Mouse (Mus musculus) spleen, adult 12 weeks (tissue): ENCODE data around the gene Art1.

Experiments used
- DNase-seq: peaks from one replicate; pipeline ENCODE4 v3.0.0; 2022; ENCODE audit warnings: low spot score

The Art1 gene

GRCm38 (mm10) chr7:102109171-102109570 lies 7.6 kb downstream of the Art1 start, which contains the start of gene Art5:
Gene Art5, minus strand, starts transcription at chr7:102109489.
- DNase-seq = no peak

- no peak for DNase-seq
Measured at GRCm38 (mm10) chr7:102109746-102110145, 8.2 kb downstream of the Art1 start.

GRCm38 (mm10) chr7:102113151-102113729 lies 11.7 kb downstream of the Art1 start:
- no peak for DNase-seq

- no peak for DNase-seq
Measured at GRCm38 (mm10) chr7:102116579-102117331, 15.2 kb downstream of the Art1 start, which contains the start of gene Chrna10. Gene Chrna10, minus strand, starts transcription at chr7:102116828.

GRCm38 (mm10) chr7:102117382-102117781 lies 15.8 kb downstream of the Art1 start:
- DNase-seq = no peak

- no peak for DNase-seq
Measured at GRCm38 (mm10) chr7:102120326-102120725, 18.8 kb downstream of the Art1 start.

- DNase-seq = no peak
Measured at GRCm38 (mm10) chr7:102132395-102132794, 30.9 kb downstream of the Art1 start.

- no peak for DNase-seq
Measured at GRCm38 (mm10) chr7:102137464-102137863, 35.9 kb downstream of the Art1 start.

GRCm38 (mm10) chr7:102137898-102138297 lies 36.4 kb downstream of the Art1 start:
- DNase-seq = no peak

- no peak for DNase-seq
Measured at GRCm38 (mm10) chr7:102153691-102154090, 52.1 kb downstream of the Art1 start.
